Mouse (Mus musculus) bone marrow macrophage, adult 2 months (primary cell): ENCODE results near the gene Gm525.
"Not testable (repeated sequence)": the region's sequence is repeated elsewhere in the genome, so short reads cannot be mapped to it uniquely, and the experiment has no call there.

Experiments
- CTCF ChIP-seq: IDR thresholded peaks from 2 replicates; pipeline ENCODE4 v1.5.1; 2012; ENCODE audit warnings: low read depth, mild to moderate bottlenecking, low read length, moderate library complexity
- POLR2A ChIP-seq: IDR thresholded peaks from 2 replicates; pipeline ENCODE4 v1.6.1; 2012; ENCODE audit warnings: mild to moderate bottlenecking, low read depth, low read length, borderline replicate concordance

GRCm38 (mm10) chr11:89045501-89045900, 28.1 kb upstream of the Gm525 start:
- not testable (repeated sequence) for TF ChIP-seq CTCF, POLR2A
